Mouse (Mus musculus): ENCODE results near the gene Acy3. TPM values are rescaled to one million over a fixed set of nuclear protein-coding genes. Genes with fewer than 3 reads are reported as not detected.
"Not testable (repeated sequence)": the region's sequence is repeated elsewhere in the genome, so short reads cannot be mapped to it uniquely, and the experiment has no call there.

Gene Acy3
- total and polyA plus RNA-seq, 3 experiments, result 0.25 to 0.83 TPM; not detected in 1

- in situ Hi-C loops (cut with MboI; ENCODE audit: low pct_ligation_motif_present, low pct_unique_long_range_greater_than_20kb, low sequenced_read_pairs), result no loop called here
- peaks cover 2 to 14% of the 10 kb centered on the region in 2 experiments; a peak in 3 of 4 replicates for H3K4me1 ChIP-seq (ENCODE audit: control insufficient read depth in 1 of 2, insufficient read depth in 2 of 2)
- no peak for DNase-seq (ENCODE audit: extremely low read depth)
- no peaks in the 10 kb centered on the region for H3K9me3 ChIP-seq (replicated peaks; ENCODE audit: low read length)
- TF ChIP-seq HCFC1 (IDR thresholded peaks at IDR 0.05; ENCODE audit: low read depth, low read length), result no peak
- no peak for TF ChIP-seq ETS1 (conservative IDR thresholded peaks at IDR 0.05; ENCODE audit: low read depth, low read length)
- TF ChIP-seq MXI1 (IDR thresholded peaks at IDR 0.05; ENCODE audit: low read depth, low read length), result no peak
- TF ChIP-seq NELFE (IDR thresholded peaks at IDR 0.05; ENCODE audit: low read depth, low read length), result no peak
- TF ChIP-seq TCF12 (IDR thresholded peaks at IDR 0.05; ENCODE audit: low read depth, low read length), result no peak
- TF ChIP-seq ZC3H11A (IDR thresholded peaks at IDR 0.05; ENCODE audit: low read depth, low read length), result no peak
- TF ChIP-seq CHD1 (IDR thresholded peaks at IDR 0.05; ENCODE audit: low read depth, low read length), result no peak
- no peak for TF ChIP-seq RCOR1 (conservative IDR thresholded peaks at IDR 0.05; ENCODE audit: low read depth, low read length)
- TF ChIP-seq TBP (conservative IDR thresholded peaks at IDR 0.05; ENCODE audit: low read depth, low read length), result no peak
- no peak for TF ChIP-seq CTCF (conservative IDR thresholded peaks at IDR 0.05 in 1 of 2, IDR thresholded peaks at IDR 0.05 in 1 of 2; ENCODE audit: low read depth in 2 of 2, low read length in 2 of 2)
- TF ChIP-seq ZKSCAN1 (IDR thresholded peaks at IDR 0.05; ENCODE audit: borderline replicate concordance, low read depth, low read length), result no peak
- no peak for TF ChIP-seq RAD21 (IDR thresholded peaks at IDR 0.05; ENCODE audit: low read depth, low read length)
- TF ChIP-seq JUN (IDR thresholded peaks at IDR 0.05; ENCODE audit: insufficient read depth, low read depth, low read length), result no peak
- TF ChIP-seq KAT2A (IDR thresholded peaks at IDR 0.05; ENCODE audit: insufficient replicate concordance, low read length), result no peak
- TF ChIP-seq MAZ (IDR thresholded peaks at IDR 0.05; ENCODE audit: low read depth, low read length), result no peak
- no peaks in the 10 kb centered on the region for H3K36me3 ChIP-seq (replicated peaks in 1 of 2; ENCODE audit: control insufficient read depth in 1 of 2, insufficient read depth in 1 of 2, low read length in 1 of 2)
- no peaks in the 10 kb centered on the region for H3K27me3 ChIP-seq (replicated peaks)
- H3K4me3 ChIP-seq (replicated peaks in 1 of 3; ENCODE audit: low read depth in 2 of 3, low read length in 2 of 3, poor library complexity in 1 of 3), result no peak overlapping the region
- H3K79me2 ChIP-seq (replicated peaks; ENCODE audit: control insufficient read depth, extremely low read depth, insufficient read depth, poor library complexity, severe bottlenecking), result no peaks in the 10 kb centered on the region
- dilution Hi-C loops (cut with MboI; ENCODE audit: extremely low pct_ligation_motif_present, extremely low pct_unique_long_range_greater_than_20kb, low sequenced_read_pairs), result no loop called here
- H3K4me2 ChIP-seq (ENCODE audit: insufficient read depth, low read depth, poor library complexity, severe bottlenecking), result no peak overlapping the region
- no peak overlapping the region for H3K9ac ChIP-seq (ENCODE audit: insufficient read depth, low read depth)
- H3K27ac ChIP-seq (ENCODE audit: insufficient read depth, low read depth), result no peak overlapping the region
These were observed 27.3 kb upstream of the Acy3 start for GRCm38 (mm10) chr19:3959030-3959429.

GRCm38 (mm10) chr19:3960211-3960610 lies 26.2 kb upstream of the Acy3 start:
- Histone ChIP-seq H3K4me1 (ENCODE audit: control insufficient read depth in 1 of 2, insufficient read depth in 2 of 2) (peaks cover 2 to 17% of the 10 kb centered on the region in 2 experiments; a peak in 3 of 4 replicates), H3K4me3 (replicated peaks in 1 of 3; ENCODE audit: low read depth in 2 of 3, low read length in 2 of 3, poor library complexity in 1 of 3) (no peak overlapping the region), H3K79me2 (replicated peaks; ENCODE audit: control insufficient read depth, extremely low read depth, insufficient read depth, poor library complexity, severe bottlenecking) (no peaks in the 10 kb centered on the region), H3K4me2 (ENCODE audit: insufficient read depth, low read depth, poor library complexity, severe bottlenecking) (no peak overlapping the region), H3K9ac (ENCODE audit: insufficient read depth, low read depth) (no peak overlapping the region), H3K27ac (ENCODE audit: insufficient read depth, low read depth) (no peak overlapping the region), H3K27me3 (replicated peaks) (no peaks in the 10 kb centered on the region), H3K36me3 (replicated peaks in 1 of 2; ENCODE audit: control insufficient read depth in 1 of 2, insufficient read depth in 1 of 2, low read length in 1 of 2) (no peaks in the 10 kb centered on the region), H3K9me3 (replicated peaks; ENCODE audit: low read length) (no peaks in the 10 kb centered on the region)
- in situ Hi-C loops (cut with MboI; ENCODE audit: low pct_ligation_motif_present, low pct_unique_long_range_greater_than_20kb, low sequenced_read_pairs) (no loop called here), dilution Hi-C loops (cut with MboI; ENCODE audit: extremely low pct_ligation_motif_present, extremely low pct_unique_long_range_greater_than_20kb, low sequenced_read_pairs) (no loop called here)
- DNase-seq (ENCODE audit: extremely low read depth), result no peak
- TF ChIP-seq RAD21 (IDR thresholded peaks at IDR 0.05; ENCODE audit: low read depth, low read length) (no peak), ELF1 (IDR thresholded peaks at IDR 0.05; ENCODE audit: low read depth, low read length) (no peak), TCF12 (IDR thresholded peaks at IDR 0.05; ENCODE audit: low read depth, low read length) (no peak), NELFE (IDR thresholded peaks at IDR 0.05; ENCODE audit: low read depth, low read length) (no peak), MAX (IDR thresholded peaks at IDR 0.05; ENCODE audit: low read length) (no peak), SIN3A (IDR thresholded peaks at IDR 0.05; ENCODE audit: low read length) (no peak), GABPA (IDR thresholded peaks at IDR 0.05; ENCODE audit: insufficient replicate concordance, low read depth, low read length) (no peak), E2F4 (IDR thresholded peaks at IDR 0.05; ENCODE audit: insufficient replicate concordance, low read depth, low read length) (no peak), SMC3 (IDR thresholded peaks at IDR 0.05; ENCODE audit: low read depth, low read length) (no peak), ZKSCAN1 (IDR thresholded peaks at IDR 0.05; ENCODE audit: borderline replicate concordance, low read depth, low read length) (no peak), KAT2A (IDR thresholded peaks at IDR 0.05; ENCODE audit: insufficient replicate concordance, low read length) (no peak), IRF4 (IDR thresholded peaks at IDR 0.05; ENCODE audit: low read depth, low read length) (no peak), USF1 (IDR thresholded peaks at IDR 0.05; ENCODE audit: low read depth, low read length) (no peak), JUND (conservative IDR thresholded peaks at IDR 0.05; ENCODE audit: low read depth, low read length) (no peak), ZMIZ1 (IDR thresholded peaks at IDR 0.05; ENCODE audit: low read depth, low read length) (no peak), MAZ (IDR thresholded peaks at IDR 0.05; ENCODE audit: low read depth, low read length) (no peak), CTCF (conservative IDR thresholded peaks at IDR 0.05 in 1 of 2, IDR thresholded peaks at IDR 0.05 in 1 of 2; ENCODE audit: low read depth in 2 of 2, low read length in 2 of 2) (no peak), POLR2AphosphoS2 (IDR thresholded peaks at IDR 0.05; ENCODE audit: low read depth, low read length) (no peak)

DNA sequence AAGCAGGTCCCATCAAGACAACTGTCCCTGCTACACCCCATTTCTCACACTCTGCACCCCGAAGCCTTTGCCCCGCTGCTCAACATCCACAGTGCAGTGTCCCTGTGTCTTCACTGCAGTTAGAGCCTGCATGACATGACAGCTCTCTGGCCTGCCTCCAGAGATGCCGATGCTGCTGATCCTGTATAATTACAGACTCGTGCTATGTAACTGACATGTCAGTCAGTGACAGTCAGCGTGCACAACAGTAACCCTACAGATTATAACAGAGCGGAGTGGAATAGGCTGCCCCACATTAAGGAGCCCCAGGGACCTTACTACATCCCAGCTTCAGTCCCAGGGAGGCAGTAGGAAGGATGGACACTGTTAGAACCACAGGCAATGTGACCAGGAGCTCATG lies 24.6 kb upstream of the Acy3 start:
- H3K79me2 ChIP-seq (replicated peaks; ENCODE audit: control insufficient read depth, extremely low read depth, insufficient read depth, poor library complexity, severe bottlenecking); H3K4me2 ChIP-seq (ENCODE audit: insufficient read depth, low read depth, poor library complexity, severe bottlenecking); H3K9ac ChIP-seq (ENCODE audit: insufficient read depth, low read depth); dilution Hi-C loops (cut with MboI; ENCODE audit: extremely low pct_ligation_motif_present, extremely low pct_unique_long_range_greater_than_20kb, low sequenced_read_pairs); in situ Hi-C loops (cut with MboI; ENCODE audit: low pct_ligation_motif_present, low pct_unique_long_range_greater_than_20kb, low sequenced_read_pairs); DNase-seq (ENCODE audit: extremely low read depth); H3K9me3 ChIP-seq (replicated peaks; ENCODE audit: low read length); H3K4me3 ChIP-seq (replicated peaks in 1 of 3; ENCODE audit: low read depth in 2 of 3, low read length in 2 of 3, poor library complexity in 1 of 3); H3K36me3 ChIP-seq (replicated peaks in 1 of 2; ENCODE audit: control insufficient read depth in 1 of 2, insufficient read depth in 1 of 2, low read length in 1 of 2); H3K27ac ChIP-seq (ENCODE audit: insufficient read depth, low read depth); H3K27me3 ChIP-seq (replicated peaks): not testable (repeated sequence)
- H3K4me1 ChIP-seq (ENCODE audit: control insufficient read depth in 1 of 2, insufficient read depth in 2 of 2), result peaks cover 0 to 17% of the 10 kb centered on the region in 2 experiments; a peak in 3 of 4 replicates

Measured in CH12.LX (cell line).